Mouse (Mus musculus) ZHBTc4 (cell line): ENCODE results near the gene Allc.

ENCODE experiments used
- DNase-seq: peaks from one replicate; pipeline ENCODE4 v3.0.0-alpha.2; 2011; ENCODE audit warnings: low read depth, low spot score

The Allc gene

GRCm38 (mm10) chr12:28582423-28582822 lies at the start of gene Allc:
Gene Allc, minus strand, starts transcription at chr12:28582523.
- DNase-seq, result no peak

- DNase-seq, result peak; percentile 43
Measured at GRCm38 (mm10) chr12:28628436-28628835, 46.1 kb upstream of the Allc start.

GRCm38 (mm10) chr12:28627092-28627491 lies 44.8 kb upstream of the Allc start:
- peak; percentile 53 for DNase-seq

GRCm38 (mm10) chr12:28625407-28625806 lies 43.1 kb upstream of the Allc start:
- DNase-seq, result no peak

- DNase-seq, result no peak
Measured at GRCm38 (mm10) chr12:28624251-28624650, 41.9 kb upstream of the Allc start.

GRCm38 (mm10) chr12:28623195-28623594 lies 40.9 kb upstream of the Allc start, which contains the start of gene Colec11:
Gene Colec11, minus strand, starts transcription at chr12:28623377.
- no peak for DNase-seq

GRCm38 (mm10) chr12:28622641-28623040 lies 40.3 kb upstream of the Allc start:
- no peak for DNase-seq

GRCm38 (mm10) chr12:28622167-28622532 lies 39.8 kb upstream of the Allc start:
- DNase-seq, result no peak

- DNase-seq, result no peak
Measured at GRCm38 (mm10) chr12:28621451-28622166, 39.3 kb upstream of the Allc start.

- DNase-seq, result no peak
Measured at GRCm38 (mm10) chr12:28617297-28617696, 35.0 kb upstream of the Allc start.

- no peak for DNase-seq
Measured at GRCm38 (mm10) chr12:28614401-28614800, 32.1 kb upstream of the Allc start.

GRCm38 (mm10) chr12:28612391-28612790 lies 30.1 kb upstream of the Allc start:
- DNase-seq, result no peak

- no peak for DNase-seq
Measured at GRCm38 (mm10) chr12:28607546-28608305, 25.4 kb upstream of the Allc start.

GRCm38 (mm10) chr12:28603494-28603893 lies 21.2 kb upstream of the Allc start:
- DNase-seq, result no peak

GRCm38 (mm10) chr12:28602259-28602658 lies 19.9 kb upstream of the Allc start:
- DNase-seq, result peak; percentile 37

GRCm38 (mm10) chr12:28598526-28598991 lies 16.2 kb upstream of the Allc start:
- no peak for DNase-seq

- no peak for DNase-seq
Measured at GRCm38 (mm10) chr12:28598110-28598509, 15.8 kb upstream of the Allc start.

- DNase-seq, result no peak
Measured at GRCm38 (mm10) chr12:28597699-28598098, 15.4 kb upstream of the Allc start.

GRCm38 (mm10) chr12:28596851-28597250 lies 14.5 kb upstream of the Allc start:
- DNase-seq, result no peak

GRCm38 (mm10) chr12:28590428-28590827 lies 8.1 kb upstream of the Allc start:
- no peak for DNase-seq

- DNase-seq, result peak; percentile 89
Measured at GRCm38 (mm10) chr12:28589090-28589868, 7.0 kb upstream of the Allc start.

- no peak for DNase-seq
Measured at GRCm38 (mm10) chr12:28587949-28588348, 5.6 kb upstream of the Allc start.
